Mouse (Mus musculus): ENCODE data around the gene Frat1.
"Not testable (repeated sequence)": the region's sequence is repeated elsewhere in the genome, so short reads cannot be mapped to it uniquely, and the experiment has no call there.

Gene Frat1

GRCm38 (mm10) chr19:41842706-41843105 is 12.9 kb downstream of the Frat1 start:
- ATAC-seq (ENCODE audit: low TSS enrichment), result no peak

- ATAC-seq (ENCODE audit: low TSS enrichment), result no peak
Observed at GRCm38 (mm10) chr19:41844345-41844744, 14.6 kb downstream of the Frat1 start.

- no peak for ATAC-seq (ENCODE audit: low TSS enrichment)
Observed at GRCm38 (mm10) chr19:41846366-41847090, 16.8 kb downstream of the Frat1 start.

GRCm38 (mm10) chr19:41847091-41847581 is 17.4 kb downstream of the Frat1 start:
- peak; percentile 44 for ATAC-seq (ENCODE audit: low TSS enrichment)

- peak; percentile 70 for ATAC-seq (ENCODE audit: low TSS enrichment)
Observed at GRCm38 (mm10) chr19:41847614-41847991, 17.8 kb downstream of the Frat1 start.

- peak; percentile 87 for ATAC-seq (ENCODE audit: low TSS enrichment)
Observed at GRCm38 (mm10) chr19:41847992-41848851, 18.5 kb downstream of the Frat1 start, which contains the start of gene Frat2. Frat2 (minus strand) TSS chr19:41848132.

DNA sequence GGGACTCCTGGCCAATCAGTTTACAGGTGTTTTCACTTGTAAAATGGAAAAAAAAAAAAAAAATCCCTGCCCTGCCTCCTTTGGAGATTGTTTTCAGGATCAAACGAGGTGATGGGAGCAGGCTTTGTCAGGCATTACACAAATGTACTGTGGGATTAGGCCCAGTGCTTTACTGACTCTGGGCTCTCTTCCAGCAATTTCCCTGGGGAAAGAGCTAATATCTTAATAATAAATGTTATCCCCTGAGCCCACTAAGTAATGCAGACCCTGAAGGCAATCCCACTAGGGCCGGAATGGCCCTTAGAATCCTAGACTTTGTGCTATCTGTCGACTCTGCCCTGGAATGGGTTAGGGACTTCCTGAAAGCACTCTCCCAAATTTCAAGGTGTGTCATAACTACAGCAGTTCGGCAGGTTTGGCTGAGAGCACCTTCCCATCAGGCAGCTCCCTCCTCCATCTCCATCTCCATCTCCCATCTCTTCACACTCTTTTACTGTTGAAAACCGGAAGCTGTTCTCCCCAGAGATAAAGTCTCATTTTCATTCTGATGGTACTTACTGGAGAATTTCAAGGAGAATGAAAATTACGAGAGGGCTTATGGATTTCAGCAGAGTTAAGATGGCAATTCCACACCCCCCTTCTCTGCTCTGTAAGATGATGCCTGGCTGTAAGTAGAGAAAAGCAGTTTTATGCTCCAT is 20.4 kb downstream of the Frat1 start:
- no peak for ATAC-seq (ENCODE audit: low TSS enrichment)

- no peak for ATAC-seq (ENCODE audit: low TSS enrichment)
Observed at GRCm38 (mm10) chr19:41850719-41851543, 21.2 kb downstream of the Frat1 start.

DNA sequence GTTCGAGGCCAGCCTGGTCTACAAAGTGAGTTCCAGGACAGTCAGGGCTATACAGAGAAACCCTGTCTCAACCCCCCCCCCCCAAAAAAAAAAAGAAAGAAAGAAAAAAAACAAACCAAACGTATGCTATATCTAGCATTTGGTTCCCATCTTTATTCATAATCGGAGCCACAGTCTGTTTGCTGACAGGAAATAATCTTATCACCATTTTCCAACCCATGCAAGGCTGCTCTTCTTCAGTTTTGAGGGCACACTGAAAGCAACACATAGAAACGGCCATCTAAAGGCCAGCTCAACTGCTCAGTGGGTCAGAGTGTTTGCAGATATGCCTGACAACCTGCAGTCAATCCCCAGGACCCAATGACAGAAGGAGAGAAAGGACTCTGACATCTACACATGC is 22.7 kb downstream of the Frat1 start:
- no peak for ATAC-seq (ENCODE audit: low TSS enrichment)

GRCm38 (mm10) chr19:41857086-41857762 is 27.5 kb downstream of the Frat1 start:
- ATAC-seq (ENCODE audit: low TSS enrichment), result no peak

- peak; percentile 38; the same call in 1 of the 2 replicates for ATAC-seq (ENCODE audit: low TSS enrichment)
Observed at GRCm38 (mm10) chr19:41857816-41858310, 28.1 kb downstream of the Frat1 start.

GRCm38 (mm10) chr19:41866707-41867106 is 36.9 kb downstream of the Frat1 start:
- ATAC-seq (ENCODE audit: low TSS enrichment), result no peak

GRCm38 (mm10) chr19:41869296-41869695 is 39.5 kb downstream of the Frat1 start:
- peak; percentile 82 for ATAC-seq (ENCODE audit: low TSS enrichment)

DNA sequence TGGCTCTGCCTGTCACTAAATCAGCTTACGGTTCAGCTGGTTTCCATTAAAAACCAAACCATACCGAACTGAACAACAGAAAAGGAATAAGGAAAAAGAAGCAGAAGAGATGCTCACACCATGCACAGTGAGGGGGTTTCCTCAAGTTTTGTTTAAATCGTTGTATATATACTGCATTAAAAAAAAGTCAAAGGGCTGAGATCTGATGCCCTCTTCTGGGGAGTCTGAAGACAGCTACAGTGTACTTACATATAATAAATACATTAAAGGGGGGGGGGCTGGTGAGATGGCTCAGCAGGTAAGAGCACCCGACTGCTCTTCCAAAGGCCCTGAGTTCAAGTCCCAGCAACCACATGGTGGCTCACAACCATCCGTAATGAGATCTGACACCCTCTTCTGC is 40.2 kb downstream of the Frat1 start:
- not testable (repeated sequence) for ATAC-seq (ENCODE audit: low TSS enrichment)

GRCm38 (mm10) chr19:41872285-41872684 is 42.5 kb downstream of the Frat1 start:
- peak; percentile 82 for ATAC-seq (ENCODE audit: low TSS enrichment)

- ATAC-seq (ENCODE audit: low TSS enrichment), result no peak
Observed at GRCm38 (mm10) chr19:41874356-41874755, 44.6 kb downstream of the Frat1 start.

DNA sequence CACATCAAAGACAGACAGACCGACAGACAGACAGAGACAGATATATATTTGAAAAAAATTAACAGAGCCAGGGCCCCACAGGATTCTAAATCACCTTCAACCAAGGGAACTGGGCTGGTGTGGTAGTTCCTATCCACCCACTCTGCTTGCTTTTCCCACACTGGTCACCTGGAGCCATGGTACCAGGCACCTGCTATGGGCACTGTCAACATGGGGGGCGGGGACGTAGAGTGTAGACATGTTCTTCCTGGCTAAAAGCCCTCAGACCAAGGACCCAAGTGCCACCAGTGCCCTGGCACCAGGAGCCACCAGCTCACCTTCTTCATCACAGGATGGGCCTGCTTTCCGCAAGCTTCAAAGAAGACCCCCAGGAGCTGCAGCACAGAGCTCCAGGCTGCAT is 52.1 kb downstream of the Frat1 start:
- no peak for ATAC-seq (ENCODE audit: low TSS enrichment)

Data from frontal cortex, adult (tissue).